Mouse (Mus musculus) heart, embryonic 10.5 days (tissue): Measurements from ENCODE around the gene Hnrnpl. TPM values are rescaled to one million over a fixed set of nuclear protein-coding genes. Genes with fewer than 3 reads are reported as not detected.
"Not testable (repeated sequence)": the region's sequence is repeated elsewhere in the genome, so short reads cannot be mapped to it uniquely, and the experiment has no call there.

ENCODE experiments used
- DNase-seq: peaks from one replicate; pipeline ENCODE4 v3.0.0-alpha.2; 2017; ENCODE audit warnings: low spot score
- H3K27ac ChIP-seq: fragments of 300-500 bp; sonication (generic); 2 replicates; pipeline ENCODE4 v1.5.1; 2016; ENCODE audit warnings: mild to moderate bottlenecking
- H3K27me3 ChIP-seq: fragments of 300-500 bp; sonication (generic); 2 replicates; pipeline ENCODE4 v1.6.1; 2016; ENCODE audit warnings: mild to moderate bottlenecking; ENCODE audit not compliant: poor library complexity, insufficient read depth, severe bottlenecking
- H3K36me3 ChIP-seq: fragments of 300-500 bp; sonication (generic); 2 replicates; pipeline ENCODE4 v1.6.1; 2016; ENCODE audit warnings: mild to moderate bottlenecking, moderate library complexity
- H3K4me1 ChIP-seq: fragments of 300-500 bp; sonication (generic); 2 replicates; pipeline ENCODE4 v1.6.1; 2016; ENCODE audit warnings: mild to moderate bottlenecking
- H3K4me3 ChIP-seq: fragments of 300-500 bp; sonication (generic); 2 replicates; pipeline ENCODE4 v1.5.1; 2016; ENCODE audit warnings: mild to moderate bottlenecking, moderate library complexity
- H3K9me3 ChIP-seq: fragments of 300-500 bp; sonication (generic); 2 replicates; pipeline ENCODE4 v1.6.1; 2016; ENCODE audit warnings: mild to moderate bottlenecking, moderate library complexity
- WGBS: fragments of 180-500 bp; shearing (Covaris S2); methylation state at CpG from one replicate; pipeline ENCODE4 v1.1.7; 2016; 5-methylcytosine and 5-hydroxymethylcytosine counted together
- polyA plus RNA-seq: library from polyadenylated mRNA; unstranded; fragments of >200 nt; fragmentation: Nextera tagmentation; extraction: Ambion mirVana; gene quantifications from 2 replicates; pipeline ENCODE4 v1.2.1, GENCODE M21; 2016

Hnrnpl gene
- polyA plus RNA-seq, 1 experiment from 2014 or later, result 221 TPM

- 67% methylated on average over 15 of the region's 15 CpGs for WGBS
Observed at GRCm38 (mm10) chr7:28862817-28863499, 54.6 kb downstream of the Hnrnpl start.

GRCm38 (mm10) chr7:28863540-28863939, 55.2 kb downstream of the Hnrnpl start, which contains the start of gene Lgals7:
TSS of gene Lgals7 (plus strand) at chr7:28863853.
- peaks cover 5% of the 10 kb centered on the region; the same call in 1 of the 2 replicates for H3K27me3 ChIP-seq
- peak within 1 kb of the TSS; percentile 56 for H3K27ac ChIP-seq
- no peaks in the 10 kb centered on the region for H3K36me3 ChIP-seq
- 0 out of 2 replicates have a peak, but pooled peaks cover 5% of the 10 kb centered on the region for H3K9me3 ChIP-seq
- H3K4me1 ChIP-seq, result peaks cover 31% of the 10 kb centered on the region
- WGBS, result 85% methylated on average over 6 of the region's 6 CpGs
- DNase-seq, result no peak
- no peak within 1 kb of the TSS for H3K4me3 ChIP-seq

More at GRCm38 (mm10) chr7:28862817-28863499, 54.6 kb downstream of the Hnrnpl start:
- Histone ChIP-seq H3K4me1 (peaks cover 31% of the 10 kb centered on the region), H3K9me3 (0 out of 2 replicates have a peak, but pooled peaks cover 5% of the 10 kb centered on the region), H3K4me3 (no peak overlapping the region), H3K27me3 (peaks cover 5% of the 10 kb centered on the region; the same call in 1 of the 2 replicates), H3K27ac (no peak overlapping the region), H3K36me3 (no peaks in the 10 kb centered on the region)
- no peak for DNase-seq

GRCm38 (mm10) chr7:28864288-28864750, 56.0 kb downstream of the Hnrnpl start:
- peaks cover 31% of the 10 kb centered on the region for H3K4me1 ChIP-seq
- no peak for DNase-seq
- WGBS, result 38% methylated on average over 9 of the region's 9 CpGs
- 0 out of 2 replicates have a peak, but pooled peaks cover 5% of the 10 kb centered on the region for H3K9me3 ChIP-seq
- H3K36me3 ChIP-seq, result no peaks in the 10 kb centered on the region
- H3K4me3 ChIP-seq, result no peak overlapping the region
- H3K27me3 ChIP-seq, result peaks cover 5% of the 10 kb centered on the region; the same call in 1 of the 2 replicates
- H3K27ac ChIP-seq, result peak overlapping the region; percentile 56

- peak overlapping the region; percentile 79 for H3K27ac ChIP-seq
- 39% methylated on average over 33 of the region's 33 CpGs for WGBS
- H3K36me3 ChIP-seq, result no peaks in the 10 kb centered on the region
- H3K4me1 ChIP-seq, result peaks cover 31% of the 10 kb centered on the region
- H3K9me3 ChIP-seq, result 0 out of 2 replicates have a peak, but pooled peaks cover 5% of the 10 kb centered on the region
- DNase-seq, result peak; percentile 94
- H3K4me3 ChIP-seq, result peak overlapping the region; percentile 50
- peaks cover 5% of the 10 kb centered on the region; the same call in 1 of the 2 replicates for H3K27me3 ChIP-seq
Observed at GRCm38 (mm10) chr7:28865481-28866300, 57.4 kb downstream of the Hnrnpl start.

GRCm38 (mm10) chr7:28866769-28867507, 58.6 kb downstream of the Hnrnpl start:
- H3K36me3 ChIP-seq, result no peaks in the 10 kb centered on the region
- H3K27me3 ChIP-seq, result peaks cover 5% of the 10 kb centered on the region; the same call in 1 of the 2 replicates
- H3K9me3 ChIP-seq, result no peaks in the 10 kb centered on the region
- H3K27ac ChIP-seq, result peak overlapping the region; percentile 72
- no peak overlapping the region for H3K4me3 ChIP-seq
- 90% methylated on average over 28 of the region's 28 CpGs for WGBS
- no peak for DNase-seq
- H3K4me1 ChIP-seq, result peaks cover 31% of the 10 kb centered on the region

- not testable (repeated sequence) for DNase-seq, H3K36me3 ChIP-seq, H3K9me3 ChIP-seq, H3K27me3 ChIP-seq
- Histone ChIP-seq H3K4me3 (peak overlapping the region; percentile 42; the same call in 1 of the 2 replicates), H3K27ac (peak overlapping the region; percentile 72), H3K4me1 (peaks cover 31% of the 10 kb centered on the region)
- WGBS, result 24% methylated on average over 23 of the region's 23 CpGs
Observed at GRCm38 (mm10) chr7:28867508-28868340, 59.4 kb downstream of the Hnrnpl start.

- Histone ChIP-seq H3K27me3 (no peaks in the 10 kb centered on the region), H3K4me3 (no peak overlapping the region), H3K36me3 (no peaks in the 10 kb centered on the region), H3K27ac (no peak overlapping the region), H3K9me3 (no peaks in the 10 kb centered on the region), H3K4me1 (peaks cover 13% of the 10 kb centered on the region)
- 87% methylated on average over 24 of the region's 24 CpGs for WGBS
- DNase-seq, result no peak
Observed at GRCm38 (mm10) chr7:28870901-28871664, 62.7 kb downstream of the Hnrnpl start.

Other genes with a start within 250 kb of the Hnrnpl start
- gene Samd4b, start 210.4 kb upstream of the Hnrnpl start, polyA plus RNA-seq, result 24.5 and 29.7 TPM in 2 replicates
- gene Pak4, start 210.4 kb upstream of the Hnrnpl start, polyA plus RNA-seq, result 47.2 and 53.0 TPM in 2 replicates
- 0.34 TPM in 1 of 2 replicates, not detected in the other for gene Acp7, start 177.2 kb upstream of the Hnrnpl start, polyA plus RNA-seq
- gene Fbxo27, start 115.7 kb upstream of the Hnrnpl start, polyA plus RNA-seq, result 4.7 and 6.3 TPM in 2 replicates
- gene Fbxo17, start 91.7 kb upstream of the Hnrnpl start, polyA plus RNA-seq, result 13.4 and 13.6 TPM in 2 replicates
- gene Mrps12, start 66.7 kb upstream of the Hnrnpl start, polyA plus RNA-seq, result 132 and 168 TPM in 2 replicates
- 30.7 and 32.2 TPM in 2 replicates for gene Sars2, start 66.5 kb upstream of the Hnrnpl start, polyA plus RNA-seq
- gene Ccer2, start 52.4 kb upstream of the Hnrnpl start, polyA plus RNA-seq, result not detected in 2 replicates
- 53.8 and 57.8 TPM in 2 replicates for gene Sirt2, start 41.8 kb upstream of the Hnrnpl start, polyA plus RNA-seq
- gene Nfkbib, start 41.0 kb upstream of the Hnrnpl start, polyA plus RNA-seq, result 50.5 and 50.7 TPM in 2 replicates
- gene Rinl, start 19.6 kb upstream of the Hnrnpl start, polyA plus RNA-seq, result 3.8 and 5.2 TPM in 2 replicates
- gene Ech1, start 16.7 kb downstream of the Hnrnpl start, polyA plus RNA-seq, result 118 and 136 TPM in 2 replicates
- gene Lgals4, start 25.3 kb downstream of the Hnrnpl start, polyA plus RNA-seq, result 2.8 and 3.6 TPM in 2 replicates
- 0.24 and 0.81 TPM in 2 replicates for gene Lgals7, start 55.3 kb downstream of the Hnrnpl start, polyA plus RNA-seq
- gene Capn12, start 72.9 kb downstream of the Hnrnpl start, polyA plus RNA-seq, result 0.20 and 0.34 TPM in 2 replicates
- 319 and 371 TPM in 2 replicates for gene Actn4, start 153.8 kb downstream of the Hnrnpl start, polyA plus RNA-seq
- gene Eif3k, start 173.3 kb downstream of the Hnrnpl start, polyA plus RNA-seq, result 289 and 329 TPM in 2 replicates
- gene Map4k1, start 173.5 kb downstream of the Hnrnpl start, polyA plus RNA-seq, result 9.9 and 14.3 TPM in 2 replicates